ENCODE assay signal across 9 mouse cellular contexts in genomic region chr15:25805336-25806110, GRCm38 (mm10). TPM values are rescaled to one million over a fixed set of nuclear protein-coding genes. Genes with fewer than 3 reads are reported as not detected.
DNase-seq lines count a peak whose midpoint lies in the region; ATAC-seq and TF ChIP-seq lines count a peak whose summit lies in the region.
"Had no signal": no experiment of that assay in that cellular context is flagged by ENCODE, and none has a peak within 500 bp of the region (broad histone marks: within the 10 kb centered on the region; RNA-seq: fewer than 3 reads in every experiment).

No protein-coding gene starts in this region.

- H3K4me2 ChIP-seq in embryonic facial prominence, embryonic 11.5 days (ENCODE audit: low read depth, low read length) = no peak overlapping the region
- H3K4me2 ChIP-seq in heart, embryonic 13.5 days = no peak overlapping the region
- no peak overlapping the region for H3K4me2 ChIP-seq in liver, postnatal 0 days (ENCODE audit: low read depth, low read length)
- no peak overlapping the region for H3K4me2 ChIP-seq in neural tube, embryonic 12.5 days (replicated peaks)

- no peaks in the 10 kb centered on the region for H3K27me3 ChIP-seq in embryonic facial prominence, embryonic 11.5 days (ENCODE audit: control insufficient read depth, insufficient read depth, low read length)
- H3K27me3 ChIP-seq in heart, embryonic 13.5 days (replicated peaks) = no peaks in the 10 kb centered on the region
- no peaks in the 10 kb centered on the region for H3K27me3 ChIP-seq in liver, postnatal 0 days (ENCODE audit: insufficient read depth, low read length)
- no peaks in the 10 kb centered on the region for H3K27me3 ChIP-seq in neural tube, embryonic 12.5 days (replicated peaks)

- ATAC-seq in CD4-positive, CD25-positive, alpha-beta regulatory T cell, adult 4 months = peak; percentile 97
- no peak; the same call in 1 of the 2 replicates for ATAC-seq in embryonic facial prominence, embryonic 11.5 days (replicated peaks; ENCODE audit: insufficient number of reproducible peaks, low FRiP score, low TSS enrichment, low read depth)
- 0 out of 2 replicates have a peak, but pooled peaks have one; percentile 12 for ATAC-seq in heart, embryonic 13.5 days (ENCODE audit: extremely low read depth, insufficient number of reproducible peaks, low FRiP score, low TSS enrichment)
- ATAC-seq in liver, postnatal 0 days = peak; percentile 51; the same call in 1 of the 2 replicates
- peak; percentile 48; the same call in 1 of the 2 replicates for ATAC-seq in neural tube, embryonic 12.5 days (ENCODE audit: low FRiP score, low read depth)

- H3K9me3 ChIP-seq in embryonic facial prominence, embryonic 11.5 days (replicated peaks; ENCODE audit: control insufficient read depth, low read length) = no peaks in the 10 kb centered on the region
- H3K9me3 ChIP-seq in heart, embryonic 13.5 days = no peaks in the 10 kb centered on the region
- H3K9me3 ChIP-seq in liver, postnatal 0 days (ENCODE audit: low read length) = no peaks in the 10 kb centered on the region
- H3K9me3 ChIP-seq in neural tube, embryonic 12.5 days = no peaks in the 10 kb centered on the region

- no peaks in the 10 kb centered on the region for H3K4me1 ChIP-seq in embryonic facial prominence, embryonic 11.5 days (ENCODE audit: control insufficient read depth, insufficient read depth, low read length)
- peaks cover 8% of the 10 kb centered on the region for H3K4me1 ChIP-seq in heart, embryonic 13.5 days
- H3K4me1 ChIP-seq in liver, postnatal 0 days (ENCODE audit: insufficient read depth) = no peaks in the 10 kb centered on the region
- no peaks in the 10 kb centered on the region for H3K4me1 ChIP-seq in neural tube, embryonic 12.5 days

- no peak for TF ChIP-seq EP300 in liver, postnatal 0 days (IDR thresholded peaks at IDR 0.05; ENCODE audit: low read depth)

- peak; percentile 90 for TF ChIP-seq CTCF in liver, postnatal 0 days (IDR thresholded peaks at IDR 0.05; ENCODE audit: low read depth)

- H3K9ac ChIP-seq in embryonic facial prominence, embryonic 11.5 days (replicated peaks; ENCODE audit: low read length) = no peak overlapping the region
- H3K9ac ChIP-seq in heart, embryonic 13.5 days = no peak overlapping the region
- no peak overlapping the region for H3K9ac ChIP-seq in liver, postnatal 0 days (replicated peaks)
- no peak overlapping the region for H3K9ac ChIP-seq in neural tube, embryonic 12.5 days

- no peak overlapping the region for H3K27ac ChIP-seq in embryonic facial prominence, embryonic 11.5 days (replicated peaks; ENCODE audit: low read depth, low read length)
- no peak overlapping the region for H3K27ac ChIP-seq in heart, embryonic 13.5 days (replicated peaks)
- H3K27ac ChIP-seq in liver, postnatal 0 days (ENCODE audit: low read depth) = no peak overlapping the region
- no peak overlapping the region for H3K27ac ChIP-seq in neural tube, embryonic 12.5 days

- no peak overlapping the region for H3K4me3 ChIP-seq in embryonic facial prominence, embryonic 11.5 days (ENCODE audit: low read depth, low read length)
- H3K4me3 ChIP-seq in heart, embryonic 13.5 days = no peak overlapping the region
- H3K4me3 ChIP-seq in liver, postnatal 0 days (ENCODE audit: low read depth, low read length) = no peak overlapping the region
- H3K4me3 ChIP-seq in neural tube, embryonic 12.5 days = no peak overlapping the region
- H3K4me3 ChIP-seq: erythroblast, embryonic 14.5 days had no signal

- peak; percentile 89 for DNase-seq in adrenal gland, postnatal 14 days
- peak; percentile 72 for DNase-seq in embryonic facial prominence, embryonic 11.5 days (ENCODE audit: low spot score)
- DNase-seq in kidney, postnatal 14 days = peak; percentile 77
- DNase-seq in liver, postnatal 0 days = peak; percentile 71
- DNase-seq in telencephalon, adult 2 months (ENCODE audit: low read depth, low spot score) = peak; percentile 36

- 89% methylated on average over 21 of the region's 21 CpGs for WGBS in embryonic facial prominence, embryonic 11.5 days
- 75% methylated on average over 21 of the region's 21 CpGs for WGBS in heart, embryonic 13.5 days
- 72% methylated on average over 21 of the region's 21 CpGs for WGBS in liver, postnatal 0 days (ENCODE audit: insufficient replicate concordance)
- WGBS in neural tube, embryonic 12.5 days = 85% methylated on average over 21 of the region's 21 CpGs

- H3K36me3 ChIP-seq in embryonic facial prominence, embryonic 11.5 days (replicated peaks; ENCODE audit: control insufficient read depth, insufficient read depth, low read depth, low read length) = peaks cover 16% of the 10 kb centered on the region; the same call in 1 of the 2 replicates
- H3K36me3 ChIP-seq in heart, embryonic 13.5 days = peaks cover 85% of the 10 kb centered on the region
- peaks cover 51% of the 10 kb centered on the region for H3K36me3 ChIP-seq in liver, postnatal 0 days (replicated peaks; ENCODE audit: insufficient read depth, low read length)
- peaks cover 87% of the 10 kb centered on the region for H3K36me3 ChIP-seq in neural tube, embryonic 12.5 days

RNA-seq across cellular contexts. Expression of gene Retreg1, which starts 37.5 kb away (rescaled TPM):
- polyA plus RNA-seq in CD4-positive, CD25-positive, alpha-beta regulatory T cell, adult 4 months (2017; shearing (Covaris generic)) = 10 to 100 TPM; 63.1 to 79.2 TPM
- 24.3 and 26.7 TPM in 2 replicates for total RNA-seq in adrenal gland, postnatal 14 days (2021)
- 4.2 and 5.1 TPM in 2 replicates for polyA plus RNA-seq in embryonic facial prominence, embryonic 11.5 days (2014; fragmentation: Nextera tagmentation; extraction: Ambion mirVana)
- polyA plus RNA-seq in heart, embryonic 13.5 days (2015; fragmentation: Nextera tagmentation; extraction: Ambion mirVana) = 57.3 and 62.7 TPM in 2 replicates
- 17.0 and 18.6 TPM in 2 replicates for polyA plus RNA-seq in liver, postnatal 0 days (2015; fragmentation: Nextera tagmentation; extraction: Ambion mirVana)
- polyA plus RNA-seq in neural tube, embryonic 12.5 days (2016; fragmentation: Nextera tagmentation; extraction: Ambion mirVana) = 6.3 and 7.1 TPM in 2 replicates
- polyA plus RNA-seq: erythroblast, embryonic 14.5 days had no signal

Comparison
In these comparisons a context has a peak if more than half of its experiments do, and no peak if none do; other contexts are left out.
1. DNase-seq: peak in every context shown above with its lines; median percentile 89 in adrenal gland, postnatal 14 days; 77 in kidney, postnatal 14 days; 72 in embryonic facial prominence, embryonic 11.5 days; 71 in liver, postnatal 0 days; 36 in telencephalon, adult 2 months.